Mouse (Mus musculus) heart, embryonic 14.5 days (tissue): ENCODE measurements around the gene Shisa8. TPM values are rescaled to one million over a fixed set of nuclear protein-coding genes. Genes with fewer than 3 reads are reported as not detected.

ENCODE experiments used
- ATAC-seq: fragments of 200-750 bp; cut with Nextera tagmentation; 2 replicates; pipeline ENCODE4 v1.8.0; 2017; ENCODE audit warnings: low read depth, moderate TSS enrichment; ENCODE audit not compliant: insufficient number of reproducible peaks, insufficient read depth, low FRiP score
- H3K27ac ChIP-seq, 2 experiments: fragments of 200-500 bp in 1 of 2; fragments of 300-500 bp in 1 of 2; sonication (generic) in 1 of 2; replicated peaks in 1 of 2; 2 replicates each; pipeline ENCODE4 v1.5.1; 2012 to 2014; ENCODE audit warnings: low read depth in 2 of 2, low read length in 2 of 2, control low read depth in 1 of 2, mild to moderate bottlenecking in 1 of 2, mixed read lengths in 1 of 2; ENCODE audit not compliant: control insufficient read depth in 1 of 2, insufficient read depth in 1 of 2
- H3K27me3 ChIP-seq: fragments of 300-500 bp; sonication (generic); 2 replicates; pipeline ENCODE4 v1.6.1; 2014; ENCODE audit warnings: mild to moderate bottlenecking, low read length, control low read depth; ENCODE audit not compliant: control insufficient read depth, insufficient read depth
- H3K36me3 ChIP-seq: fragments of 300-500 bp; sonication (generic); 2 replicates; pipeline ENCODE4 v1.6.1; 2014; ENCODE audit warnings: mild to moderate bottlenecking, control low read depth, low read length, mixed read lengths; ENCODE audit not compliant: control insufficient read depth, insufficient read depth
- H3K4me1 ChIP-seq, 2 experiments: fragments of 200-500 bp in 1 of 2; fragments of 300-500 bp in 1 of 2; sonication (generic) in 1 of 2; 2 replicates each; pipeline ENCODE4 v1.6.1; 2012 to 2014; ENCODE audit warnings: low read length in 2 of 2, control low read depth in 1 of 2, mixed read lengths in 1 of 2; ENCODE audit not compliant: control insufficient read depth in 2 of 2, insufficient read depth in 2 of 2
- H3K4me2 ChIP-seq: fragments of 300-500 bp; sonication (generic); 2 replicates; pipeline ENCODE4 v1.6.1; 2014; ENCODE audit warnings: mild to moderate bottlenecking, low read length
- H3K4me3 ChIP-seq, 2 experiments: fragments of 200-500 bp in 1 of 2; fragments of 300-500 bp in 1 of 2; sonication (generic) in 1 of 2; 2 replicates each; pipeline ENCODE4 v1.5.1; 2012 to 2014; ENCODE audit warnings: low read length in 2 of 2, mild to moderate bottlenecking in 2 of 2, control low read depth in 1 of 2, low read depth in 1 of 2, moderate library complexity in 1 of 2; ENCODE audit not compliant: control insufficient read depth in 1 of 2, insufficient read depth in 1 of 2
- H3K9ac ChIP-seq: fragments of 300-500 bp; sonication (generic); 2 replicates; pipeline ENCODE4 v1.6.1; 2014; ENCODE audit warnings: mild to moderate bottlenecking, low read length
- H3K9me3 ChIP-seq: fragments of 300-500 bp; sonication (generic); 2 replicates; pipeline ENCODE4 v1.6.1; 2016; ENCODE audit warnings: low read length, control low read depth; ENCODE audit not compliant: control insufficient read depth
- WGBS: fragments of 180-500 bp; shearing (Covaris S2); extraction: QIAGEN DNeasy Blood & Tissue Kit; methylation state at CpG from one replicate; pipeline ENCODE4 v1.1.7; 2014; 5-methylcytosine and 5-hydroxymethylcytosine counted together
- polyA plus RNA-seq: library from polyadenylated mRNA; unstranded; fragments of >200 nt; fragmentation: Nextera tagmentation; extraction: Ambion mirVana; gene quantifications from 2 replicates; pipeline ENCODE4 v1.2.1, GENCODE M21; 2014

Shisa8 gene
- polyA plus RNA-seq, 1 experiment from 2014 or later = 0.42 TPM

DNA sequence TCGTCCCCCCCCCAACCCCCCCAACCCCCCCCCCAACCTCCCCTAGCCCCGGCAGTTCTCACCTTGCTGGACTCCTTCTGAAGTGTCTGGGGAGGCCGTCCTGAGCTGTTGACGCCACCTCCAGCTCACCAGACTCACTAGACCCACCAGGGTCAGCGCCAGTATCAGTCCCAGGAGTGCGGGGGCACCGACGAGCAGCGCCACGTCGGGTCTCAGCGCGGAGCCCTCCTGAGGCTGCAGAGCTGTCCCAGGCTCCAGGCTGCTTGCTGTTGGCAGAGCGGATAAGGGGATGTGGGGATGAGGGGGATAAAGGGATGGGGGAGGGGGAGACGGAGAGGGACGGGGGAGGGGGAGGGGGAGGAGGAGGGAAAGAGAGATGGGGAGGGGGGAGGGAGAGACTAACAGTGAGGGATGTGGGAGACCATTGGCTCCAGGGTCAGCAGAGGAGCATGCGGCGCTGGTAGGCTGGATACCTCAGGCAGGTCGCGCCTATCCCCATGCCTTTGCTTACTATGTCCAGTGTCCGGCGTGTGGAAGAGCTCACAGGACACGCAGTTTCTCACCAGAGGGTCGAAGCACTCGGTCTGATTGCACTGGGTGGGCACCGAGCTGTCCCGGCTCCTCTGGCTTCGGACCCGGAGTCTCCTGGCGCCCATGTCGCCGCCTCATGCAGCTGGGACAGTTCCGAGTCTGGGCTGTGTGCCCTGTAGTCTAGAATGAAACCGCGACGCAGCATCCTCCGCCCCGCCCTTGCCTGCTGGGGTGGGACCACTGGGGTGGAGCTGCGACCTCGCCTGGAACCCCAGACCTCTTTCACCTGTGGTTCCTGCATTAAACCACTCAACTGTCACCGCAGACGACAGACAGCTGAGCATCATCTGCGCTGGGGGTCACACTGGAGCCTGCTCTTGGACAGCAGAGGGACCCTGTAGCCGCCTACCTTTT lies 11.3 kb upstream of the Shisa8 start, which contains the start of gene Tnfrsf13c:
Gene Tnfrsf13c (minus strand): TSS at position 713 of the 945 bp plus-strand sequence.
- ATAC-seq = no peak
- Histone ChIP-seq H3K9ac (peak within 1 kb of the TSS; percentile 30; the same call in 1 of the 2 replicates), H3K36me3 (no peaks in the 10 kb centered on the region), H3K4me2 (peak within 1 kb of the TSS; percentile 67), H3K4me3 (peak within 1 kb of the TSS; percentile 23 to 40; a peak in 3 of 4 replicates), H3K27me3 (peaks cover 61% of the 10 kb centered on the region), H3K27ac (no peak within 1 kb of the TSS), H3K9me3 (no peaks in the 10 kb centered on the region), H3K4me1 (peaks cover 4 to 15% of the 10 kb centered on the region in 2 experiments; a peak in 3 of 4 replicates)
- under 1% methylated on average over 44 of the region's 44 CpGs for WGBS

- Histone ChIP-seq H3K9me3 (no peaks in the 10 kb centered on the region), H3K27me3 (peaks cover 67% of the 10 kb centered on the region), H3K36me3 (no peaks in the 10 kb centered on the region), H3K4me3 (no peak overlapping the region), H3K4me1 (peaks cover 4 to 15% of the 10 kb centered on the region in 2 experiments; a peak in 3 of 4 replicates), H3K4me2 (no peak overlapping the region), H3K9ac (no peak overlapping the region), H3K27ac (no peak overlapping the region)
- ATAC-seq = no peak
- WGBS = 12% methylated on average over 7 of the region's 7 CpGs
Measured at GRCm38 (mm10) chr15:82223251-82223650, 10.6 kb upstream of the Shisa8 start.

- Histone ChIP-seq H3K27me3 (peaks cover 81% of the 10 kb centered on the region), H3K9ac (no peak overlapping the region), H3K4me1 (peaks cover 9 to 26% of the 10 kb centered on the region in 2 experiments; a peak in 3 of 4 replicates), H3K4me2 (no peak overlapping the region), H3K36me3 (no peaks in the 10 kb centered on the region), H3K27ac (no peak overlapping the region), H3K9me3 (no peaks in the 10 kb centered on the region), H3K4me3 (no peak overlapping the region)
- ATAC-seq = no peak
- WGBS = 72% methylated on average over 14 of the region's 14 CpGs
Measured at GRCm38 (mm10) chr15:82221104-82221860, 8.7 kb upstream of the Shisa8 start.

GRCm38 (mm10) chr15:82220003-82220675 lies 7.5 kb upstream of the Shisa8 start:
- no peaks in the 10 kb centered on the region for H3K36me3 ChIP-seq
- no peaks in the 10 kb centered on the region for H3K9me3 ChIP-seq
- no peak overlapping the region for H3K4me3 ChIP-seq
- peaks cover 81% of the 10 kb centered on the region for H3K27me3 ChIP-seq
- ATAC-seq = no peak
- no peak overlapping the region for H3K27ac ChIP-seq
- H3K4me2 ChIP-seq = no peak overlapping the region
- no peak overlapping the region for H3K9ac ChIP-seq
- H3K4me1 ChIP-seq = peaks cover 18 to 32% of the 10 kb centered on the region in 2 experiments
- 68% methylated on average over 12 of the region's 12 CpGs for WGBS

GRCm38 (mm10) chr15:82218778-82219666 lies 6.4 kb upstream of the Shisa8 start:
- H3K27me3 ChIP-seq = peaks cover 79% of the 10 kb centered on the region

GRCm38 (mm10) chr15:82217980-82218379 lies 5.4 kb upstream of the Shisa8 start:
- Histone ChIP-seq H3K36me3 (no peaks in the 10 kb centered on the region), H3K27ac (no peak overlapping the region), H3K4me3 (no peak overlapping the region), H3K9ac (no peak overlapping the region), H3K9me3 (no peaks in the 10 kb centered on the region), H3K4me2 (no peak overlapping the region), H3K4me1 (peaks cover 14 to 17% of the 10 kb centered on the region in 2 experiments), H3K27me3 (peaks cover 81% of the 10 kb centered on the region)
- 47% methylated on average over 9 of the region's 9 CpGs for WGBS
- no peak for ATAC-seq

More at GRCm38 (mm10) chr15:82218778-82219666, 6.4 kb upstream of the Shisa8 start:
- 74% methylated on average over 26 of the region's 26 CpGs for WGBS
- no peak overlapping the region for H3K4me3 ChIP-seq
- H3K4me2 ChIP-seq = no peak overlapping the region
- H3K9ac ChIP-seq = no peak overlapping the region
- no peaks in the 10 kb centered on the region for H3K36me3 ChIP-seq
- peaks cover 17 to 27% of the 10 kb centered on the region in 2 experiments for H3K4me1 ChIP-seq
- no peaks in the 10 kb centered on the region for H3K9me3 ChIP-seq
- H3K27ac ChIP-seq = no peak overlapping the region
- ATAC-seq = no peak
